Mouse (Mus musculus) spleen, embryonic (tissue): ENCODE data around the gene Ciz1.

ENCODE experiments used
- CTCF ChIA-PET: fragments of 350-600 bp; sonication (Branson Sonifier 250); formaldehyde crosslinking; loops from one replicate; lab custom pipeline; 2022; lab: Charles Lee

Ciz1 gene

DNA sequence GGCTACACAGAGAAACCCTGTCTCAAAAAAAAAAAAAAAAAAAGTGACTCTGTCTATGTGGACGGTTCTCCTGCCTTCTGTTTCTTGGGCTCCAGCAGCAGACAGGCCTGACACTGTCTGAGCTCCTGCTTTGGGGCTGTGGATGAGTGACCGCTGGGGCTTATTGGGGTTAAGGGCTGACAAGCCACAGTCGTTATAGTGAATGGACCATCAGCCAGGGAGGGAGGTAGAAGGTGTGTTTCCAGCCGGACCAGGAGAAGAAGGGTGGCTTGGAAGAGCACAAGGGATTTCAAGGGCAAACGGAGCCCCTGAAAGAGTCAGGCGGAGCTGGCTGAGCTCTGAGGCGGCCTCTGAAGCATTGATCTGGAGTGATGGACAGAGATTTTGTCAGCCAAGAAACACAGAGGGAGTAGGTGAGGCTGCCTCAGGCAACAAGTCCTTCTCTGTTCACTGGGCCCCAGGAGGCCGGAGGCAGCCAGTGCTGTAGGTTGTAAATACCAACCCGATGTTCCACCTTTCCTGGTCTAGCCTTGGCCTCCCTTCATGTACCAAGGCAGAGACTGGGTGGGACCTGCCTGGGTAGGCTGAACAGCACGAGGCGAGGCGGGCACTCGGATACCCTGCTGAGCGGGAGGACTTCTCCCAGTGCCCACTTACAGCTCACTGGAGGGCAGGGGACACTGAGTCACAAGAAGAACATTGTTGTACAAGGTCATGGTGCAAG, 7.4 kb upstream of the Ciz1 start:
- CTCF ChIA-PET = no interaction called here

DNA sequence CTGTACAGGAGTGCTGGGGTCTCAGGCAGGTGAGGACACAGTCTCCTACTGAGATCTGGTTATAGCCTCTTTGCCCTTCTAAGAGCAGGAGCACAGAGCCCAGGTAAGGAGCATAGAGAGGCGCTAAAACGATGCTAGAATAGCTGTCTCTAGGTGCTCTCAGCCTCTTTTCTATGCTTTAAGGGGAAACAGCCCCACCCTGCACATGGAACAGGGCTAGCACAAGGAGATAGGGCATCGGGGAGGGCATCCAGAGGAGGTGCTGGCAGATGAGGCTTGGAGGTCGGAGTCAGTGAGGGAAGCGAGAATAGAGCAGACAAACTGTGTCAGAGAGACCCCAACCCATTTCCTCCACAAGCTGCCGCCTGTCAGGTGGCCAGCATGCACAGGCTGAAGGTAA, 5.1 kb upstream of the Ciz1 start:
- CTCF ChIA-PET = interaction anchor here (0.6 kb wide), 1 partner anchor 13 kb away, joined by 4 read pairs; no protein-coding TSS in a partner anchor

DNA sequence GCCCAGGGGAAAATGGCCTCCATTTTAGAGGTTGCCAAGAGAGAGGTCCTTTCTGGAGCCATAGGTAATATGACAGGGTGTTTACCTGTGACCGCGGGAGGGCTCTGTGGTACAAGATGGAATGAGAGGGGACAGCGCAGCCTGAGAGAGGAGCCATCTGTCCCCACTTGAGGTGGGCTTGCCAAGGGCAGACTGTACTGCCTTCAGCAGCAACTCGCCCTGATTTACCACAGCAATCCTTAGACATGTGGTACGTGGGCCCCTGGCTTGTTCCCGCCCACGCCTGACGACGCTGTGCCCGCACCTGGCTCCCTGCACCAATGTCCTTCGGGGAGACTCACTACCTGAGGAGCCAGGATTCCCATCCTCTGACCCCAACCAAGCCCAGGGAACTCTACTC, 3.8 kb upstream of the Ciz1 start:
- CTCF ChIA-PET = no interaction called here

DNA sequence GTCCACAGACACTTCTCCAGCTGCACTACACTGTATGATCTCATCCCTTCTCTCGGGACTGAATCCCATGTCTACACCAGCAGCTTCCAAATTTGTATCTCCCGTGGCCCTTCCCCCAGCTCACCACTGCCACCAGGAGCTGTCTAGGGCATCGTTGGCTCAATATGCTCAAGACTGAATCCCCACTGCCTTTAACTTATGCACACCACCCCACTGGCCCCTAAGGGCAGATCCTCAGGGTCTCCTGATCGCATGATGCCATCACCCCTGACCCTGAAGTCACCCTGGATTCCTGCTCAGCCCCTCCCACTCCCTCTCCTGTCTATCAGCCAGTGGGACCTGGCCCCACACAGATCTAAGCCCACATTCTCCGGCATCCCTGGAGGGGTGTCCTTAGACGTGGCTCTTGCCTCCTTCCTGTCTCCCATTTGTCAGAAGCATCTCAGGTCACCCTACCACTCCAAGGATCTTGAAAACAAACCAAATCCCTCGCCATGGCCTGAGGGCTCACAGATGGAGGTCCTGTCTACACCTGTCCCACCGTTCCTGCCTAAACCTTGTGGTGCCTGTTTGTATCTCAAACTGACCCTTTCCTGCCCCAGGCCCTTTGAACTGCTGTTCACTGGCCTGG, 2.4 kb upstream of the Ciz1 start:
- CTCF ChIA-PET = no interaction called here

DNA sequence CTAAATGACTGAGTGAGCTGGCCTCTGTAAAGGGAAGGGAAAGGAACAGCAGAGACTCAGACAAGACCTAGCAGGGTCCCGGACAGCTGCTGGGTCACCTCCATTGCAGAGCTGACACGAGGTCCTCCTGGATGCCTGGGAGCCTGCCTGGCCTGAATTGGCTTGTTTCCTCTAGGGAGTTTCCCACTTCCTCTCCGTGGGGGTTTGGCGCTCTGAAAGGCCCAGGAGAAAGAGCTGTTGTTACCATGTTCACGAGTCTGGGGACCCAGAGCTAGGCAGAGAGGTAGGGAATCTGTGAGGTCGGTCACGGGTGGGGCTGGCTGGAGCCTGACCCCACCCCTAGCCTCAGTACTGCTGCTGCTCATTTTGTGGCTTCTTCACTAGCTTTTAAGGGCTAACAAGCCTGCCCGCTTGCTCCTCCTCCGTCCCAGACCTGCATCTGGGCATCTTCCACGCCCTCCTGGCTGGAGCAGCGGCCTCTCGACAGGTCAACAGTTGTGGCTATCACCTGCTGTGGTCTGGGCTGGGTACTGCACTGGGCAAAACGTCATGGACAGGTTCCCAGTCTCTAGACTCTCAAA, 1.6 kb upstream of the Ciz1 start:
- CTCF ChIA-PET = no interaction called here

DNA sequence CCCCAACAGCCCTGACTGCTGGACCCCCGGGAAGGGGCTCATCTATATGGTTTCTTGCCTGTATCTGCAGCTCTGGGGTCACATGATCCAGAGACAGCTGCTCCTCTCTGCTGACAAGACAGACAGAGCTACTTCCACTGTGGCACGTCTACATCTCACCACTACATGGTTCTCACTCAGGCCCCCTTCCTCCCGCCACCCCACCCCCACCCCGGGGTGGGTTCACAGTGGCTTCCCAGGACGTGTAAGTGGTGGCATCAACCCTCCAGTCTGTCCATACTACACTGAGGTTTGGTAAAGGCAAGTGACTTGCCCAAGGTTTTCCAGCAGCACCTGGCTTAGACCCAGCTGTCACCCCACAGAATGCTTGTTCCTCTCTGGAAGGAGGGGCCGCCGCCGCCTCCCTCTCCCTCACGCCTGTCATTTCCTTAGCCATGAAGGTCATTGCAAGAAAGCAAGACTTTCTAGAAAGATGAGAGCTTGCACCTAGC, 611 bp upstream of the Ciz1 start:
- CTCF ChIA-PET = interaction anchor here (0.5 kb wide), 1 partner anchor 127 kb away, joined by 3 read pairs; no protein-coding TSS in a partner anchor

DNA sequence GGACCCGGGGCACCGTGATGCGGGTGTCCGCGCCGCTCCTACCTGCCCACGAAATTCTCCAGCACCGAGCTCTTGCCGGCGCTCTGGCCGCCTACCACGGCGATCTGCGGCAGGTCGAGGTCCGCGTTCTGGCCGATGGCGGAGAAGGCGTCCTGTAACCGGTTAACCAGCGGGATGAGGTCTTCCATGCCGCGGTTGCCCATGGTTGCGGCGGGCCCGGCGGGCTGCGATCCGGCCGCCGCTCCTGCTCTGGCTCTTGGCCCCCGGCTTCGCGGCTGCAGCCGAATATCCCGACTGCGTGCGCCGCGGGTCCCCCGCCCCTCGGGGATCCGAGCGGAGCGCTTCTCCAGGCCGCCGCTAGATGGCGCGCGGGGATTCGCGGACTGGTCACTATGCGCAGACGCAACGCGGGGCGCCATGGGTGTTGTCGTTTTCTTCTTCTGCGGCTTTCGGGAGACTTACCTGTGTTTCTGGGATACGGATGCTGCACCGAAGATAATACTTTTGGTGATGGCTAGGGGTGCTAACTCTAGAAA, 948 bp downstream of the Ciz1 start, which contains the start of gene Dnm1:
TSS of gene Dnm1 (minus strand) at position 332 of the 536 bp plus-strand sequence.
- CTCF ChIA-PET = interaction anchor here (0.7 kb wide), 1 partner anchor 298 kb away, joined by 3 read pairs; no protein-coding TSS in a partner anchor

DNA sequence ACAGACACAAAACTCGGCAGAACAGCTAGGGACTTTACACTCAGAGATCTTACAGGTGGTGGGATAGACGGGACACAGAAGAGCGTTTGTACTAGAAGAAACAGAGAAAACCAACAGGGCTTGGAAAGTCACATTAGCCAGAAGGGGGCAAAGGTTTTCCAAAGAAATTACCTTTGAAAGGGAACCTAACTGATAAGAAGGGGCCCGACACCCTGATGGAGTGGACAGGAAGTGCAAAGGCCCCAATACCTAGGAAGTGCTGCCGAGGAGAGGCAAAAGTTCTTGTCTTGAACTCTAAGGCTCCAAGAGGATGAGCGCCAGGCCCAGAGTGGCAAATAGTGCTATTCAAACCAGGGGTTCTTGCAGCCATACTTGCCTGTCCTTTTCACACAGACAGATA, 1.7 kb downstream of the Ciz1 start:
- CTCF ChIA-PET = no interaction called here

DNA sequence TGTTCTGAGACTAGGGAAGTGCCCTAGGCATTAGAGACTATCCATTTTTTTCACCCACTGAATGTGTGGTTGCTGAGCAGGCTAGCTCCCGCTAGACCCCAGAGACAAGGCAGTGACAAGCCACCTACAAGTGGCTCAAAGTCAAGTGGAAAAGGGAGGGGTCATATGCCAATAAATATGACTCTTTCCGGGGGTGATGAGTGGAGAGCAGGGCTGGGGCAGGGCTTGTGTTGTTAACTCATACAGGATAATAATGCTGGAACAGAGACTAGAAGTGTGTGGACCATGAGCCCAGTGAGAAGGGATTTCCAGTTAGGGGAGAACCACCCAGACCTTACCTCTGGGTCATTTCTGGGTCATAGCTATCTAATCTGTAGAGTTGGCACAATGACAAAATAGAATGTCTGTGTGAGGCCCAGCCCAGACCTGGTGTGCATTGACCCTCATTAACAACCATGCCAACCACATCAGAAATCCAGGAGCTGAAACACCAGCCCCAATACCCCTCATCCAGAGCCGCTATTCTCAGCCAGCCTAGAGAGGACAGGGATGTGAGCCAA, 2.3 kb downstream of the Ciz1 start:
- CTCF ChIA-PET = no interaction called here

DNA sequence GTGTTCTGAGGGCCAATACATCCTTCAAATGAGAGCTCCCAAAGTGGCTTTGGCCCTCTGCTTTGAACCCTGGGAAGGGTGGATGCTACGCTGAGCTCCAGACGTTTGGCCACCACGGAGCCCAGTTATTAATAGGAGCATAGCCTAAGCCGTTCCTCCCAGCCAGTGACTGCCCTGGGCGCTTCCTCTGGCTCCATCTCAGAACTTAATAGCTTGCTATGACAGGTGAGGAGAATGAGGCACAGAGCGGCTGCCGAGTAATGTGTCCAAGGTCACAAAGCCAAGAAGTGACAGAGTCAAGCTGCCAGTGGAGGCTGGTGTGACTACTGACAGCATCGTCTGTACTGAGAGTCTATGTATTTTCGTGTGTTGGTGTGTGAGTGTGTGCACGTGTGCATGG, 4.1 kb downstream of the Ciz1 start:
- CTCF ChIA-PET = interaction anchor here (0.7 kb wide), 1 partner anchor 20 kb away, joined by 3 read pairs; no protein-coding TSS in a partner anchor

DNA sequence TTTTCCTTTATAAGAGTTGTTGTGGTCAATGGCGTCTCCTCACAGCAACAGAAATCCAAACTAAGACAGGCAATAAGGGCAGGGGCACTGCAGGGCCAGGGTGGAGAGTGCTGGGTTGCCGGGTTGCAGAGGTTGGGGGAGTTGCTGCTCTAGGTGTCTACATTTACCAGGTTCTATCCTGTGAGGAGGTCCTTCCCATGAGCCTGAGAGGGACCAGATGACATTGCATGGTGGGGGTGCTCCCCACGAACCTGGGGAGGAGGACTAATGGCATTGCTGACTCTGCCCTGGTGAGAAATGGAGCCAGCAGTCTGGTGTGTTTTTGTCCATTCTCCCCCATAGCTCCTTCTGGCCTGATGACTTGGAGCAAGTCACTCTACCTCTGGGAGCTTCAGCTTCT, 5.6 kb downstream of the Ciz1 start:
- CTCF ChIA-PET = no interaction called here

DNA sequence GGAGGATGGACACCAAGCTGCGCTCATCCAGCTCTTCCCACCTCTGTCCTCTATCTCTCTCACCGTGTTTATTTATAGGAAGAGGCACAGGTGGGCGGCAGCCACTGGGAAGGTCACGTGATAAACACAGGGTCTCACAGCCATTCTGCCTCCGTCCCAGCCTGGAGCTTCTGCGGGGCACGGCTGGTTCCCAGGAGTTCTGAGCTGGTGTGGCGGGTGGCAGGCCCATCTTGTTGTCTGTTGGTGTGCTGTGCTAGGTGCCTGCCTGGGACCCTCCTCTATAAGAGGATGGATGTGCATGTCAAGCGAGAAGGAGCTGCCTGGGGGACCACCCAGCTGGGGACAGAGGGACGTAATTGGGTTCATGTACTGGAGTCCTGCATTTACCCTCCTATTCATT, 6.3 kb downstream of the Ciz1 start:
- CTCF ChIA-PET = no interaction called here

DNA sequence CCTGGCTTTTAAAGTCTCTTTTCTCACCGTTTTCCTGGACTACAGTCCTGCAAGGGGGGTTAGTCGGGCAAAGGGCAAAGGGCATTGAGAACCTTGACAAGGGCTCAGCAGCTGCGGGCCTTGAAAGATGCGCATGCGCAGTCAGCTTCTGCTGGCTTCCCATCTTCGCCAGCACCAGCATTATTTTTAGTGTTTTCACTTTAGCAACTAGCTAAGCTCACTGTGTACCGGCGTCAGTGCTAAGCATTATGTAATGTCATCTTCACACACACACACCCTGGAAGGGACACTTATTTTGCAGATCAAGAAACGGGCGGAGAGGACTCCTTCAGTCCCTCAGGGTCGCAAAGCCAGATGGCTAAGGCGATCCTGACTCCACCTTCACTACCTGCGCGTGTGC, 8.6 kb downstream of the Ciz1 start:
- CTCF ChIA-PET = interaction anchor here (0.6 kb wide), 2 partner anchors 14 to 15 kb away, joined by 3 to 4 read pairs; no protein-coding TSS in a partner anchor

DNA sequence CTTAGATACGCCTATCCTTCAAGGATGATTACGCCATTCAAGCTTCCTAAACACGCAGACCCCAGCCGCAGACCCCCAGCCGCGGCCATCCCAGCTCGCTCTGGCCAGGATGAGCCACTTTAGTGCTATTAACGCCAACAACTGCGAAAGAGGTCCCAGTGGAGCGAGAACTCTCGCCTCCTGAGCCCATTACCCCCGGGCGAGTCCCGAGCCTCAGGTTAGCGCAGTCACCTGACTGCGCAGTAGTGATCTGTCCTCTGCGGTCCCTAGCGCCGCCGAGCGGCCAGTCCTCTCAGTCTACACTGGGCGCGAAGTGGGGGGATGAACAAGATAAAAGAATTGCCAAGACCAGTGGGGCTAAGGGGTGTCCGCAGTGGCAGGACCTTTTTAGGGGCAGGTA, 9.3 kb downstream of the Ciz1 start:
- CTCF ChIA-PET = no interaction called here

DNA sequence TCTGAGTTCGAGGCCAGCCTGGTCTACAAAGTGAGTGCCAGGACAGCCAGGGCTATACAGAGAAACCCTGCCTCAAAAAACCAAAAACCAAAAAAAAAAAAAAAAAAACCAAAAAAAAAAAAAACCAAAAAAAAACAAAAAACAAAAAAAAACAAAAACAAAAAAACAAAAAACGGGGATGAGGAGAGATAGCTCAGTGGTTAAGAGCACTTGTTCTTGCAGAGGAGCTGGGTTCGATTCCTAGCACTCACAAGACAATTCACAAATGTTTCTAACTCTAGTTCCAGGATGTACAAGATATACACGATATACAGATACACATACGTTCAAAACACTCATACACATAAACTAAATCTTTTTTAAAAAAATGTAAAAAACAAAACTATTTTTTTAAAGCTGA, 10.1 kb downstream of the Ciz1 start:
- CTCF ChIA-PET = interaction anchor here (0.6 to 1.1 kb wide), 5 partner anchors 16 to 656 kb away, joined by 4 to 8 read pairs (median 6); no protein-coding TSS in a partner anchor

DNA sequence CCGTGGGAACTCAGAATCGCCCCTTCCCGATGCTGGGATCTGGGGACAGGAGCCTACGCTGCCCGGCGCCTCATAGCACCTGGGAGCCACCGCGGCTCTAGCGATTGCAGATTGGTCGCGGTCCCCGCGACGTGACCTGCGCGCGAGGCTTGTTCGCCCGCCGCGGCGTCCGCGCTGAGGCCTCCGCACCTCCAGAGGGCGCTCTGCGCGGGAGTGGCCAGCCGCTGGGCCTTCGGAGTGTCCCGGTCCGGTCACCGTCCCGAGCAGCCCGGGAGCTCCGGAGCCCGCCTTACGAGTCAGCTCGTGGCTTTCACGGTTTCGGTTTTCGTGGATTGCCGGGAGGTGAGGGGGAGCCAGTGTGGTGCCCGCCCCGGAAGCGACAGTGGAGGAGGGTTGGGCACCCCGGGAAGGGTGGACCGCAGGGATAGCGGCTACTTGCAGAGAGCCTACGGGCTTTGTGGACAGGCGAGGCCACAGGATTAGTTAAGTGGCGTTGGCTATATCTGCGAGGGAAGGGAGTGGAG, 10.8 kb downstream of the Ciz1 start:
- CTCF ChIA-PET = interaction anchor here (0.6 to 1.1 kb wide), 5 partner anchors 17 to 656 kb away, joined by 4 to 8 read pairs (median 6); no protein-coding TSS in a partner anchor

DNA sequence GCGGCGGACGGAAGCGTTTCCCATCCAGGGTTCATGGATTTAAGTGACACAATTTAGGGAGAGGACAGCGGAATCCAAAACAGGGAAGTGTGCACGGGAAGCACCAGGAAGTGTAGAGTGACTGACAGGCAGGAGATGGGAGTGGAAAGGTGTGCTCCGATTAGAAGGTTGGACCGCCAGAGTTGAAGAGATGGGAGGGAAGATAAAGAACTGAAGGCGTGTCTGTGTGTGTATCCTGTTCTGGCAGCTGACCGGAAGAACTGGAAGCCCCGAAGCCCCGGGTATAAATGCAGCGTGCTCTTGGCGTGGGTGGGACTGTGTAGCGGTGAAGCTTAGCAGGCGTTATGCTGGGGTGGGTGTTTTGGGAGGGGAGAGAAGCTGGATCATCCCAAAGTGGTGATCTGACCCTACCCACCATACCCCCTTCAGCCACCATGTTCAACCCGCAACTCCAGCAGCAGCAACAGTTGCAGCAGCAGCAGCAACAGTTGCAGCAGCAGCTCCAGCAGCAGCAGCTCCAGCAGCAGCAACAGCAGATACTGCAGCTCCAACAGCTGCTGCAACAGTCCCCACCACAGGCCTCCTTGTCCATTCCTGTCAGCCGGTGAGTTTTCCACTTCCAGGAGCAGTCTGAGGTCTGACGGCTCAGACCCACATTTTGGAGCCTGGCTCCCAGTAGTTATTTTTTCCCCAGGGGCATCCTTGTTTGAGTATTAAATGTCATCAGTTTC, 11.4 kb downstream of the Ciz1 start:
- CTCF ChIA-PET = interaction anchor here (1.1 kb wide), 1 partner anchor 17 kb away, joined by 7 read pairs; no protein-coding TSS in a partner anchor

DNA sequence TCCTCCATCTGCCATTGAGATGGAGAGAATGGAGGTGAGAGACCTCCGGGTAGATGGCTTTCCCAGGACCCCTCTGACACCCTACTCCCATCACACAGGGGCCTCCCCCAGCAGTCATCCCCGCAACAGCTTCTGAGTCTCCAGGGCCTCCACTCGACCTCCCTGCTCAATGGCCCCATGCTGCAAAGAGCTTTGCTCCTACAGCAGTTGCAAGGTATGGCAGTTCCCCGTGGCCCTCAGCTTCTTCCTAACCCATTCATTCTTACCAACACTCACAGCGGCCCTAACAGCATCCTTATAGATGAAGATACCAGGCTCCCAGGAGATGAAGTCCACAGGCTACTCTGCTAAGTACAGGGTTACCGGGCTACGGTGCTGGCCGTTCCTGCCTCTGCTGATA, 12.0 kb downstream of the Ciz1 start:
- CTCF ChIA-PET = no interaction called here

DNA sequence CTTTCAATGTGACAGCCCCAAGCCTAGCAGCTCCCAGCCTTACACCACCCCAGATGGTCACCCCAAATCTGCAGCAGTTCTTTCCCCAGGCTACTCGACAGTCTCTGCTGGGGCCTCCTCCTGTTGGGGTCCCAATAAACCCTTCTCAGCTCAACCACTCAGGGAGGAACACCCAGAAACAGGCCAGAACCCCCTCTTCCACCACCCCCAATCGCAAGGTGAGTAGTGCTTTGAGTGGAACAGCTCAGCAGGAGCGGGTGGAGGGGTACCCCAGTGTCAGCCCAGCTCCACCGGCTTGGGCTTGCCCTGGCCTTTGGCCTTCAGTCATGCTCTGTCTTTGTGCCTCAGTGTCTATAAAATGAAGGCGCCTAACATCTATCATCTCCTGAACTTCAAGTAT, 15.2 kb downstream of the Ciz1 start:
- CTCF ChIA-PET = no interaction called here

DNA sequence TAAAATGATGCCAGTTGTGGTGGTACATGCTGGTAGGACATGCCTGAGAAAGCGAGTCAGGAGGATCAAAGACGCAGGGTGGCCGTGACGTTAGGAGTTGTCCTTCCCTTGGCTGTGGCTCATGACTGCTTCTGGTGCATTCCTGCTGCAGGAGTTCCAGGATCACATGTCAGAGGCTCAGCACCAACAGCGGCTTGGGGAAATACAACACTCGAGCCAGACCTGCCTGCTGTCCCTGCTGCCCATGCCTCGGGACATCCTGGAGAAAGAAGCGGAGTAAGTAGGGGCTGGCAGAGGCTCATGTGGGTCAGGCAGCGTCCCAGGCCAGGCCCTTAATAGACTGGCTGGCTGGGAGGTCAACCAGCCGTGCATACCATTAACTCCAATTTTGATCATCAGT, 22.1 kb downstream of the Ciz1 start:
- CTCF ChIA-PET = no interaction called here
